Mouse (Mus musculus) skeletal muscle tissue, adult 2 months (tissue): ENCODE data around the gene Nexn.

Experiments
- DNase-seq: peaks from one replicate; pipeline ENCODE4 v3.0.0-alpha.2; 2012; ENCODE audit warnings: low read depth, low spot score

Gene Nexn

GRCm38 (mm10) chr3:152238836-152239235 lies 27.3 kb downstream of the Nexn start:
- no peak for DNase-seq

- no peak for DNase-seq
Observed at GRCm38 (mm10) chr3:152235805-152236204, 30.3 kb downstream of the Nexn start.

GRCm38 (mm10) chr3:152235238-152235637 lies 30.9 kb downstream of the Nexn start:
- DNase-seq = no peak

- no peak for DNase-seq
Observed at GRCm38 (mm10) chr3:152231333-152232100, 34.6 kb downstream of the Nexn start.

GRCm38 (mm10) chr3:152229271-152229670 lies 36.9 kb downstream of the Nexn start:
- no peak for DNase-seq

- no peak for DNase-seq
Observed at GRCm38 (mm10) chr3:152228843-152229242, 37.3 kb downstream of the Nexn start.

- no peak for DNase-seq
Observed at GRCm38 (mm10) chr3:152225906-152226305, 40.2 kb downstream of the Nexn start.

- no peak for DNase-seq
Observed at GRCm38 (mm10) chr3:152224918-152225317, 41.2 kb downstream of the Nexn start.

GRCm38 (mm10) chr3:152213416-152213815 lies 52.7 kb downstream of the Nexn start:
- no peak for DNase-seq

GRCm38 (mm10) chr3:152211731-152212279 lies 54.3 kb downstream of the Nexn start:
- DNase-seq = no peak

- DNase-seq = peak; percentile 44
Observed at GRCm38 (mm10) chr3:152210728-152211391, 55.3 kb downstream of the Nexn start.

- DNase-seq = peak; percentile 100
Observed at GRCm38 (mm10) chr3:152209967-152210634, 56.0 kb downstream of the Nexn start, which contains the start of the genes Dnajb4 and Fubp1. Gene Dnajb4 (minus strand): TSS chr3:152210302. Gene Fubp1 (plus strand): TSS chr3:152210422.

GRCm38 (mm10) chr3:152209177-152209966 lies 56.8 kb downstream of the Nexn start:
- peak; percentile 64 for DNase-seq

GRCm38 (mm10) chr3:152208096-152208885 lies 57.9 kb downstream of the Nexn start:
- no peak for DNase-seq

GRCm38 (mm10) chr3:152207156-152207555 lies 59.0 kb downstream of the Nexn start:
- DNase-seq = no peak

- no peak for DNase-seq
Observed at GRCm38 (mm10) chr3:152204577-152204976, 61.6 kb downstream of the Nexn start.

- DNase-seq = no peak
Observed at GRCm38 (mm10) chr3:152203996-152204395, 62.2 kb downstream of the Nexn start.

GRCm38 (mm10) chr3:152203411-152203810 lies 62.7 kb downstream of the Nexn start:
- DNase-seq = no peak

GRCm38 (mm10) chr3:152202942-152203341 lies 63.2 kb downstream of the Nexn start:
- no peak for DNase-seq

GRCm38 (mm10) chr3:152201651-152202050 lies 64.5 kb downstream of the Nexn start:
- DNase-seq = no peak
